Mouse (Mus musculus) liver, adult 2 months (tissue): ENCODE measurements at regions not wholly inside any gene's neighbourhood (a gene's known extent, or its start where the extent isn't known, plus 50 kb on each side); places are given as distances from the start of the nearest gene placed in this dataset.

Experiments used
- DNase-seq: peaks from one replicate; pipeline ENCODE4 v3.0.0-alpha.2; 2011; ENCODE audit warnings: low read depth, low spot score; ENCODE audit errors: extremely low read depth
- H3K27ac ChIP-seq: fragments of 200-500 bp; replicated peaks from 2 replicates; pipeline ENCODE4 v1.5.1; 2012; ENCODE audit warnings: low read depth, mild to moderate bottlenecking, control low read depth, inconsistent platforms, low read length; ENCODE audit not compliant: insufficient read depth
- H3K27me3 ChIP-seq: fragments of 200-500 bp; 2 replicates; pipeline ENCODE4 v1.6.1; 2012; ENCODE audit warnings: mild to moderate bottlenecking, moderate library complexity, low read length, inconsistent platforms; ENCODE audit not compliant: control insufficient read depth, insufficient read depth
- H3K36me3 ChIP-seq: fragments of 200-500 bp; 2 replicates; pipeline ENCODE4 v1.6.1; 2012; ENCODE audit warnings: low read length, inconsistent platforms; ENCODE audit not compliant: control insufficient read depth, insufficient read depth
- H3K4me1 ChIP-seq: fragments of 200-500 bp; 2 replicates; pipeline ENCODE4 v1.6.1; 2011; ENCODE audit warnings: low read length; ENCODE audit not compliant: control insufficient read depth, insufficient read depth
- H3K4me3 ChIP-seq: fragments of 200-500 bp; 2 replicates; pipeline ENCODE4 v1.5.1; 2011; ENCODE audit warnings: low read depth, mild to moderate bottlenecking, control low read depth, low read length, moderate library complexity; ENCODE audit not compliant: insufficient read depth
- H3K79me2 ChIP-seq: fragments of 200-500 bp; 2 replicates; pipeline ENCODE4 v1.6.1; 2012; ENCODE audit warnings: inconsistent platforms, mild to moderate bottlenecking, low read length, moderate library complexity; ENCODE audit not compliant: control insufficient read depth, insufficient read depth
- H3K9ac ChIP-seq: fragments of 200-500 bp; 2 replicates; pipeline ENCODE4 v1.6.1; 2012; ENCODE audit warnings: low read depth, mild to moderate bottlenecking, control low read depth, inconsistent platforms, low read length
- CTCF ChIP-seq: fragments of 200-500 bp; IDR thresholded peaks from 2 replicates; pipeline ENCODE4 v1.5.1; 2011; ENCODE audit warnings: low read depth, low read length, control low read depth
- POLR2A ChIP-seq: fragments of 200-500 bp; IDR thresholded peaks from 2 replicates; pipeline ENCODE4 v1.6.1; 2011; ENCODE audit warnings: low read length, control low read depth; ENCODE audit not compliant: insufficient read depth; ENCODE audit errors: extremely low read depth
- whole genome bisulfite sequencing: fragments of 180-500 bp; shearing (Covaris S2); methylation state at CpG from one replicate; pipeline ENCODE4 v1.1.7; 2018; 5-methylcytosine and 5-hydroxymethylcytosine counted together

DNA sequence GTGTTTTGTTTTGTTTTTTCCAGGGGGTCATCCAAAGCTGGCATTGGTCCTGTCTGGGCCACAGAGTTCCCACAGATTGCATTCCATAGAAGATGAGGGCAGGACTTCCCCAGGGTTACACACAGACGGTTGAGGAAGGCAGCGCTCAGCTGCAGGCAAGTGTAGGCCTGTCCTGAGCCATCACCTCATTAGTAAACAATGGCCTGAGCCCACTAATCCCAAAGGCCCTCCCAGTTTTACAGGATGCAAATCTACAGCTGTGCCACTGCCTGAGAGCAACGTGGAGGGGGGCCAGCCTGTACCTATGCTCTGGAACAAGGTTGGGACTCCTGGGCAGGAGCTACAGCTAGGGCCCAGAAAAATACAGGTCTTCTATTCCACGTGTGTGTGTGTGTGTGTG, 55.7 kb upstream of the Tle3 start:
- TF ChIP-seq POLR2A (no peak), CTCF (no peak)
- H3K9ac ChIP-seq = no peak overlapping the region
- no peaks in the 10 kb centered on the region for H3K79me2 ChIP-seq
- no peak overlapping the region for H3K27ac ChIP-seq
- no peak for DNase-seq
- no peaks in the 10 kb centered on the region for H3K36me3 ChIP-seq
- 72% methylated on average over 4 of the region's 4 CpGs for WGBS
- no peaks in the 10 kb centered on the region for H3K27me3 ChIP-seq
- no peak overlapping the region for H3K4me3 ChIP-seq
- peaks cover 35% of the 10 kb centered on the region for H3K4me1 ChIP-seq

DNA sequence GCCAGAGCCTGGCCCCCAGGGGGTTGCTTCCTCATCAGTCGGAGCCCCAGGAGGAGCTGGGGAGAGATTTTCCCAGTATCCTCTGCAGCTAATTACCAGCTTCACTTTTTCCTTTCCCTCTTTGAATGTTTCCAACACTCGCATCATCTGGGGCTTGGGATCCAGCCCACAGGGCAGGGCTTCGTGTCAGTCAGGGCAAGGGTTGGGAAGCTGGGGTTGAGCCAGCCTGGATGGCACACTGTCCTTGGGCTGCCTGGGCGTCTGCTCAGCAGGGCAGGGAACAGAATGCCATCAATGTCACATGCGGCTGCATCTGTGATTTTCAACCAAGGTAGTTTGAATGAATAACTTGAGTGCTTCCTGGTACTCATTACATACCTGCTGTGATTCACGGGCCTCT, 52.4 kb upstream of the Tle3 start:
- Histone ChIP-seq H3K27me3 (no peaks in the 10 kb centered on the region), H3K4me1 (peaks cover 35% of the 10 kb centered on the region), H3K4me3 (no peak overlapping the region), H3K27ac (peak overlapping the region; percentile 14; the same call in 1 of the 2 replicates), H3K9ac (no peak overlapping the region), H3K79me2 (no peaks in the 10 kb centered on the region), H3K36me3 (no peaks in the 10 kb centered on the region)
- TF ChIP-seq CTCF = no peak
- TF ChIP-seq POLR2A = no peak
- peak; percentile 94 for DNase-seq
- WGBS = 30% methylated on average over 6 of the region's 6 CpGs

DNA sequence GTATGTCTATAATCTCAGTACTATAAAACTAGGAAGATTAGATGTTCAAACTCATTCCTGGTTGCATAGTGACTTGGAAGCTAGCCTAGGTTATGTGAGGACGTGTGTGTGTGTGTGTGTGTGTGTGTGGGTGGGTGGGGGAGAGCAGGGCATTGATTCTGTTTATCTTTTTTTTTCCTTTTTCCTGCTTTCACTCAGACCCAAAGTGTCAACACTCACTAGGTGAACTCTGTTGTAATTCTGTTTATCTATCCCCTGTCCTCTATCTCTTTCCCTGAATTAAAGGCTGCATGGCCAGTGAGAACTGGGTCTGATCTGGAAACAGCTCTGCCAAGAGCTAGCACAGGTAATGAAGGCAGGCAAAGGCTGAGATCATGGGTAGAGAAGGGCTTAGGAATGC, 50.9 kb upstream of the Tle3 start:
- DNase-seq = peak; percentile 92
- no peaks in the 10 kb centered on the region for H3K79me2 ChIP-seq
- WGBS = 10% methylated on average over 1 of the region's 1 CpGs
- H3K4me1 ChIP-seq = peaks cover 24% of the 10 kb centered on the region
- no peak overlapping the region for H3K27ac ChIP-seq
- H3K9ac ChIP-seq = no peak overlapping the region
- no peaks in the 10 kb centered on the region for H3K36me3 ChIP-seq
- no peak overlapping the region for H3K4me3 ChIP-seq
- TF ChIP-seq CTCF (no peak), POLR2A (no peak)
- no peaks in the 10 kb centered on the region for H3K27me3 ChIP-seq

- Histone ChIP-seq H3K79me2 (no peaks in the 10 kb centered on the region), H3K4me1 (peaks cover 24% of the 10 kb centered on the region), H3K27ac (no peak overlapping the region), H3K27me3 (no peaks in the 10 kb centered on the region), H3K36me3 (no peaks in the 10 kb centered on the region), H3K9ac (no peak overlapping the region; the same call in 1 of the 2 replicates), H3K4me3 (no peak overlapping the region)
- WGBS = 37% methylated on average over 8 of the region's 8 CpGs
- no peak for DNase-seq
- TF ChIP-seq CTCF = no peak
- TF ChIP-seq POLR2A = no peak
Observed at GRCm38 (mm10) chr9:61321825-61322224, 50.3 kb upstream of the Tle3 start.

GRCm38 (mm10) chr9:61322333-61322732, 49.8 kb upstream of the Tle3 start:
- Histone ChIP-seq H3K27ac (no peak overlapping the region), H3K36me3 (no peaks in the 10 kb centered on the region), H3K27me3 (no peaks in the 10 kb centered on the region), H3K4me3 (no peak overlapping the region), H3K9ac (no peak overlapping the region), H3K79me2 (no peaks in the 10 kb centered on the region), H3K4me1 (peaks cover 24% of the 10 kb centered on the region)
- no peak for TF ChIP-seq CTCF
- no peak for TF ChIP-seq POLR2A
- no peak for DNase-seq
- 81% methylated on average over 11 of the region's 11 CpGs for WGBS
